Mouse (Mus musculus): Measurements from ENCODE around the gene Hoxa1. TPM values are rescaled to one million over a fixed set of nuclear protein-coding genes. Genes with fewer than 3 reads are reported as not detected.

Gene Hoxa1
- polyA plus RNA-seq, 1 experiment from 2014 or later: 4.1 TPM

DNA sequence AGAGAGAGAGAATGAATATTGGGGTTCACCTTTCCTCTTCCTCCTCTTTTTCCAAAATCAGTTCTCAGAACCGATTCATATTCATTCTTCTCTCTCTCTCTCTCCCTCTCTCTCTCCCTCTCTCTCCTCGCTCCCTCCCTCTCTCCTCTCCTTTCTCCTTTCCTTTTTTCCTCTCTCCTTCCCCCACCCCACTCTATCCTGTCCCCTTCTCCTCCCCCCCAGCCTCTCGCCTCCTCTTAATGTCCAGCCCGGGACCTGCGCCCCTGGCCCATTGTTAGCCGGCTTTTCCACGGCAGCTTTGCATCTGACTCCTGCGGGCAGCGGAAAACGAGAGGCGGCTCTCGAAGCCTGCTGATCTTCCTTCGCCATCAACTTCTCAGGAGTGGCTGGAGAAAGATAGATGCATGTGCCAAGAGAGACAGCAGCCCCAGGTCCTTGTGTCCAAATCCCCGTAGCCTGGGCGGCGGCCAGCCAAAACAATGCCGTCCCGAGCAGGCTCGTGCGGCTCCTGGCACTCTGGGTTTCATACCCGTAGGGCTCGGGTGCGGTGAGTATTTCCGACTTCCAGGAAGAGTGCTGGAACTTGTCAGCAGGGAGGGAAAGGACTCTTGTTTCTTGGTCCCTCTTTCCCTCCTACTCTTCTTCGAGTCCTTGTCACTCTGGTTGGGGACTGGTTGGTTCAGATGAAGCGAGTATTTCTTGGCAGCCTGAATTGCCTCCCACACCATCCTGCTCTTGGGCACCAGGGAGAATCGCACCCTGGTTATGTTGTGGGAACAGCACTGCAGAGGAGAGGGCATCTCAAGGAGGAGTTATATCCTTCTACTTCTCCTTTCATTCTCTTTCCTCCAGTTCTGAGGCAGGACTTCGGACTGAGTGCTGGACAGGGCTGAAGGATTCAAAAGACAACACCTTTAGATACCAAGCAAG is 7.6 kb upstream of the Hoxa1 start:
- peak; percentile 71 for DNase-seq (ENCODE audit: low spot score)
- no peaks in the 10 kb centered on the region for H3K9me3 ChIP-seq (ENCODE audit: control insufficient read depth, low read length)
- peak overlapping the region; percentile 98 for H3K9ac ChIP-seq (ENCODE audit: low read depth, low read length)
- peak overlapping the region; percentile 76 for H3K4me3 ChIP-seq (ENCODE audit: low read depth, low read length)
- peak overlapping the region; percentile 100 for H3K27ac ChIP-seq (ENCODE audit: low read depth, low read length)
- peaks cover 2% of the 10 kb centered on the region; the same call in 1 of the 2 replicates for H3K4me1 ChIP-seq (replicated peaks; ENCODE audit: control insufficient read depth, insufficient read depth, low read length)
- no peaks in the 10 kb centered on the region for H3K36me3 ChIP-seq (ENCODE audit: control insufficient read depth, insufficient read depth, low read length)
- under 1% methylated on average over 28 of the region's 28 CpGs for WGBS
- H3K4me2 ChIP-seq (replicated peaks; ENCODE audit: low read depth, low read length): peak overlapping the region; percentile 88
- ATAC-seq (ENCODE audit: low FRiP score): no peak
- H3K27me3 ChIP-seq (ENCODE audit: control insufficient read depth, insufficient read depth, low read length): peaks cover 24% of the 10 kb centered on the region

DNA sequence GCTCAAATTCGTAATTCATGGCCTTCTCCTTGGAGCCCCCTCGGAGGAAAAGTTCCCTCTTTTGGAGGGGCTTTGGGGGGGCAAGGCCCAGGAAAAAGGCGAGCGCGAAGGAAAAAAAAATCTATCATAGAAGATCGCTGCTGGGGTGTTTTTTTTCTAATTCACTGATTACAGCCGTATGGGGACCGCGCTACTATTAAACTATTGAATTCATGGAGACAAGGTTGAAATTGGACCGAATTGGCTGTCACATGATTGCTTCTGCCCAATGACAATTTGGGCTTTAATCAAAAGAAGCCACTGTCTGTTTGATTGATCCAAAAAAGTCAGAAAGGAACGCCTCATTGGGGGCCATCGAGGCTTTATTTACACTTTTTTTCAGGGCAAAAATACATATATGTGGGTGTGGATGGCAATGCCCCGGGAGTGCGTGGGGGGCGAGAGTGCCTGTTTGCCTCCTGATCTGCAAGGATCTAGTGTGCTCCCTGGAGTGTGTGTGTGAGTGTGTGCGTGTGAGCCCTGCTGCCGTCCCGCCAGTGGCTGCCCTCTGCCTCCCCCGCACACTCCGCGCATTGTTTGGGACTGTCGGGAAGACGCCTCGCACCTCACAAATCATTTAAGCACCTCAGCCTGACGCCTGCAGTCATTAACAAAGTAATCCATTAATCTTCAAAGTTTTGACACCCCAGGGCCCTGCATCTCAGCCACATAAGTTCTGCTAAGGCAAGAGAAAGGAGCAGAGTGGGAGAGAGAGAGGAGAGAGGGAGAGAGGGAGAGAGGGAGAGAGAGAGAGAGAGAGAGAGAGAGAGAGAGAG is 6.7 kb upstream of the Hoxa1 start, which contains the start of gene Hoxa2:
Gene Hoxa2, minus strand, starts transcription at position 206 of the 815 bp plus-strand sequence.
- Histone ChIP-seq H3K9ac (ENCODE audit: low read depth, low read length) (peak within 1 kb of the TSS; percentile 98), H3K4me2 (replicated peaks; ENCODE audit: low read depth, low read length) (peak within 1 kb of the TSS; percentile 88), H3K36me3 (ENCODE audit: control insufficient read depth, insufficient read depth, low read length) (no peaks in the 10 kb centered on the region), H3K9me3 (ENCODE audit: control insufficient read depth, low read length) (no peaks in the 10 kb centered on the region), H3K27me3 (ENCODE audit: control insufficient read depth, insufficient read depth, low read length) (peaks cover 20% of the 10 kb centered on the region), H3K4me3 (ENCODE audit: low read depth, low read length) (peak within 1 kb of the TSS; percentile 76), H3K27ac (ENCODE audit: low read depth, low read length) (peak within 1 kb of the TSS; percentile 100), H3K4me1 (replicated peaks; ENCODE audit: control insufficient read depth, insufficient read depth, low read length) (no peaks in the 10 kb centered on the region)
- under 1% methylated on average over 25 of the region's 25 CpGs for WGBS
- peak; percentile 80 for DNase-seq (ENCODE audit: low spot score)
- peak; percentile 77 for ATAC-seq (ENCODE audit: low FRiP score)

DNA sequence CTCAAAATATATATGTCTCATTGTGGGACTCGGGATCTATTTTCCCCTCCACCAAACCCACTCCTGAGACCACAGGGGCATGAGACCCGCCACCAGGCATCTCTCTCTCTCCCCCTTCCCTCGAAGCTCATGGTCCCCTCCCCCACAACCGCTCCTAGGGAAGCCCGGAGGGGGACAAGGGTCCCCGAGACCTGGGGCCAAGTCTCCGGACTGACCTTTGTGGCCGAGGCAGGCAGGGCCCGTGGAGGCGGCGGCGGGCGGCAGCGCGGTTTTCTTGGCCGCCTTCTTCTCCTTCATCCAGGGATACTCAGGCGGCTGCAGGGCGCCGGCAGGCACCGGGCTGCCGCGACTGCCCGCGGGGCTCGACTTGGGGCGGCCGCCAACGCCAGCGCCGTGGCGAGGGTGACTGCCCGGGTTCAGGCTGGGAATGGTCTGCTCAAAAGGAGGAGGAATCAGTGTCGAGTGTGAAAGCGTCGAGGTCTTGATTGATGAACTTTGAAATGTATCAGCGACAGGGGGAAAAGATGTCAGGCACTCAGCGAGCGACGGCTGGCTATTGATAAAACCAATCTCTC is 6.0 kb upstream of the Hoxa1 start:
- H3K27me3 ChIP-seq (ENCODE audit: control insufficient read depth, insufficient read depth, low read length): peaks cover 22% of the 10 kb centered on the region
- H3K36me3 ChIP-seq (ENCODE audit: control insufficient read depth, insufficient read depth, low read length): no peaks in the 10 kb centered on the region
- H3K4me1 ChIP-seq (replicated peaks; ENCODE audit: control insufficient read depth, insufficient read depth, low read length): no peaks in the 10 kb centered on the region
- WGBS: under 1% methylated on average over 36 of the region's 39 CpGs
- H3K4me3 ChIP-seq (ENCODE audit: low read depth, low read length): peak overlapping the region; percentile 76
- peak overlapping the region; percentile 88 for H3K4me2 ChIP-seq (replicated peaks; ENCODE audit: low read depth, low read length)
- peak overlapping the region; percentile 100 for H3K27ac ChIP-seq (ENCODE audit: low read depth, low read length)
- DNase-seq (ENCODE audit: low spot score) (peak; percentile 80), ATAC-seq (ENCODE audit: low FRiP score) (peak; percentile 43)
- peak overlapping the region; percentile 98 for H3K9ac ChIP-seq (ENCODE audit: low read depth, low read length)
- no peaks in the 10 kb centered on the region for H3K9me3 ChIP-seq (ENCODE audit: control insufficient read depth, low read length)

DNA sequence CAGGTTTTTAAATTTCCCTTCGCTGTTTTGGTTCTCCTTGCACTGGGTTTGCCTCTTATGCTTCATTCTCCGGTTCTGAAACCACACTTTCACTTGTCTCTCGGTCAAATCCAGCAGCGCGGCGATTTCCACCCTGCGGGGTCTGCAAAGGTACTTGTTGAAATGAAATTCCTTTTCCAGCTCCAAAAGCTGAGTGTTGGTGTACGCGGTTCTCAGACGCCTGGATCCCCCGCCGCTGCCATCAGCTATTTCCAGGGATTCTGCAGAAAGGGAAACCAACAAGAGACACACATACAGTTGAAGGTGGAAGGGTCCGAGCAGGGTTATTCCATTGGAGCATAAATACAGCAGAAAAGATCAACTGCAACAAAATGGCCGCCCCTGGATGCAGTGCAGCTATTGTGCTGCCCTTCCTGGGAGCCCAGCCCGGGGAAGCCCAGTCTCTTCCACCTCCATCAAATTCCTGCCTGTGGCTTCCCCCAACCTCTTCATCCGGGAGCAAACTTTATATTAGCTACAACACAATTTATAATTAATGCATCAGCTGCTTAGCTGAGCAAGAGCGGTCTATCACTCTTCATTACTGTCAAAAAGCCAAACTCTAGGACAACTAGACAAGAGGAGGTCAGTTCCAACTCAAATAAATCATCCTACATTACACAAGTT is 5.4 kb upstream of the Hoxa1 start:
- H3K4me1 ChIP-seq (replicated peaks; ENCODE audit: control insufficient read depth, insufficient read depth, low read length): no peaks in the 10 kb centered on the region
- ATAC-seq (ENCODE audit: low FRiP score): no peak
- DNase-seq (ENCODE audit: low spot score): peak; percentile 76
- peak overlapping the region; percentile 88 for H3K4me2 ChIP-seq (replicated peaks; ENCODE audit: low read depth, low read length)
- no peaks in the 10 kb centered on the region for H3K36me3 ChIP-seq (ENCODE audit: control insufficient read depth, insufficient read depth, low read length)
- H3K27ac ChIP-seq (ENCODE audit: low read depth, low read length): peak overlapping the region; percentile 100
- H3K9ac ChIP-seq (ENCODE audit: low read depth, low read length): peak overlapping the region; percentile 98
- 1% methylated on average over 17 of the region's 17 CpGs for WGBS
- H3K27me3 ChIP-seq (ENCODE audit: control insufficient read depth, insufficient read depth, low read length): peaks cover 19% of the 10 kb centered on the region
- peak overlapping the region; percentile 76 for H3K4me3 ChIP-seq (ENCODE audit: low read depth, low read length)
- no peaks in the 10 kb centered on the region for H3K9me3 ChIP-seq (ENCODE audit: control insufficient read depth, low read length)

DNA sequence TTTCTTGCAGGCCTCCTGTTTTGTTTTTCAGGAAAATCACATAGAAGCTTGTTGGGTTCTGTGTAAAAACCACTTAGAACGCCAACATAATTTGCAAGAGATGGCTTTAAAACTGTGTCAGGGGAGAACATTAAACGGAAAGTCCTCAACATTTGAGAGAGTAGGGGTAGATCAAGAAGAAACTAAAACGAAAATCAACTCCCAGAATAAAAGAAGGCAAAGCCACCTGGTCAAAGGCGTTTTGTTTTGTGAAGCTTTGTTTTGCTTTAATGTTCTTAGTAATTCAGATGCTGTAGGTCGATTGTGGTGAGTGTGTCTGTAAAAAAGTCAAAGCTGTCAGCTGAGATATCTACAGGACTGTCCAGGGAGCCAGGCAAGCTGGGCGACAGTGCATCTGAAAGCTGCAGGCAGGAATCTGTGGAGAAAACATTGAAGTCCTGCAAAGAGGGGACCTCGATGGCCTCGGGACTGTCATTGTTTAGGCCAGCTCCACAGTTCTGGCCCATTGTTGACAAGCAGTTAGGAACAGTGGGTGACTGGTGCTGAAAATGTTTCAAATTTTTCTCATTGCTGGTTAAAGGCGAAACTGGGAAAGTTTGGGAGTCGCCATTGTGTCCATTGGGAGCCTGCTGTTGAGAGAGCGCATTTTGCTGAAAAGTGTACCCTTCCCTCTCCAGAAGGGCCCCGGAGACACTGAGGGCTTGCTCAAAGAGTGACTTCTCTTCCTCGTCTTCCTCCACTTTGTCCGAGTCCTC is 4.7 kb upstream of the Hoxa1 start:
- Histone ChIP-seq H3K4me3 (ENCODE audit: low read depth, low read length) (peak overlapping the region; percentile 76), H3K4me2 (replicated peaks; ENCODE audit: low read depth, low read length) (peak overlapping the region; percentile 88), H3K9ac (ENCODE audit: low read depth, low read length) (peak overlapping the region; percentile 98), H3K9me3 (ENCODE audit: control insufficient read depth, low read length) (no peaks in the 10 kb centered on the region), H3K27ac (ENCODE audit: low read depth, low read length) (peak overlapping the region; percentile 100), H3K36me3 (ENCODE audit: control insufficient read depth, insufficient read depth, low read length) (no peaks in the 10 kb centered on the region), H3K27me3 (ENCODE audit: control insufficient read depth, insufficient read depth, low read length) (peaks cover 20% of the 10 kb centered on the region), H3K4me1 (replicated peaks; ENCODE audit: control insufficient read depth, insufficient read depth, low read length) (no peaks in the 10 kb centered on the region)
- peak; percentile 72 for DNase-seq (ENCODE audit: low spot score)
- no peak for ATAC-seq (ENCODE audit: low FRiP score)
- WGBS: 1% methylated on average over 14 of the region's 14 CpGs

DNA sequence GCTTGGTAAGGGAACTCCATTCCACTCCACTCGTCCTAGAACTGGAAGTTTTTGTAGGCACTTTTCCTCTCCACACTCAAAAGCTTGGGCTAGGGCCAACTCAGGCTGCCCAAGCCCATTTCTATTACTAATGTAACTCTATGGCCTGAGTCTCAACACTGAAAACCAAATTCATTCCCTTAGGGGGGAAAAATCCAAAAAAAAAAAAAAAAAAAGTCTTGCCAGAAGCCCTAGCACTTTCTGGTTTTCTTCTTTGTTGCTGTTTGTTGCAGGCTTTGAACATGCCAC is 3.9 kb upstream of the Hoxa1 start:
- 0% methylated on average over 1 of the region's 1 CpGs for WGBS
- Histone ChIP-seq H3K4me1 (replicated peaks; ENCODE audit: control insufficient read depth, insufficient read depth, low read length) (no peaks in the 10 kb centered on the region), H3K36me3 (ENCODE audit: control insufficient read depth, insufficient read depth, low read length) (no peaks in the 10 kb centered on the region), H3K4me3 (ENCODE audit: low read depth, low read length) (peak overlapping the region; percentile 76), H3K9me3 (ENCODE audit: control insufficient read depth, low read length) (no peaks in the 10 kb centered on the region), H3K4me2 (replicated peaks; ENCODE audit: low read depth, low read length) (peak overlapping the region; percentile 95), H3K9ac (ENCODE audit: low read depth, low read length) (peak overlapping the region; percentile 69), H3K27ac (ENCODE audit: low read depth, low read length) (peak overlapping the region; percentile 24), H3K27me3 (ENCODE audit: control insufficient read depth, insufficient read depth, low read length) (peaks cover 27% of the 10 kb centered on the region)
- ATAC-seq (ENCODE audit: low FRiP score) (no peak), DNase-seq (ENCODE audit: low spot score) (no peak)

DNA sequence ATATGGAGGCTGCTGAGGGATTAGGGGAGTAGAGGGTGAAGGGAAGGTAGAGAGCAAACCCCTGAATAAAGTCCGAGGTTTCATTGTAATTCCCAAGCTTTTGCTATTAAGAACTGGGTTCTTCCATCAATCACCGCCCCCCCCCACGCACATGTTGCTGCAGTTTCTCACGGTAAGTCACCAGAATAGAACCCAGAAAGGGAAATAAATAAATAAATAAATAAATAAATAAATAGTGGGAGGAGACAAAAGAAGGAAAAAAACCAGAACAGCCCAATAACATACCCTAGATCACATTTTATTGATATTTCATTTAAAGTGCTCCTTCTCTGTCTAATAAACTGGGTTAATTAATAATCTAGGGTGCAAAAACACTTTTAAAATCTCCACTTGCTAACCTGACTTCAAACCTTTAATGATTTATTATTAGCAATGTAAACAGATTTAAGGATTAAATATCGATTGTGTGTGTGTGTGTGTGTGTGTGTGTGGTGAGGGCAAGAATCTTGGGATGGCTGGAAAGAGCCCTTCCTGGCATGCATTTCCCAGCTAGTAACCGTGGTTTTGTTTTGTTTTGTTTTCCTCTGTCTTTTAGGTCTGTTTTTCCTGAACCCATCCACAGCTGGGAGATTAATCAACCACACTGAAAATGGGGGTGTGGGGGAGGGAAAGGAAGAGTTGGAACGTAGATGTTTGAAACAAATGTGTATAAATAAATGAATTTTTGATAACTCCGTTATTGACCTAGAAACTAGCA is 3.4 kb upstream of the Hoxa1 start:
- H3K4me1 ChIP-seq (replicated peaks; ENCODE audit: control insufficient read depth, insufficient read depth, low read length): no peaks in the 10 kb centered on the region
- peaks cover 32% of the 10 kb centered on the region for H3K27me3 ChIP-seq (ENCODE audit: control insufficient read depth, insufficient read depth, low read length)
- H3K4me2 ChIP-seq (replicated peaks; ENCODE audit: low read depth, low read length): peak overlapping the region; percentile 95
- under 1% methylated on average over 8 of the region's 8 CpGs for WGBS
- no peak for ATAC-seq (ENCODE audit: low FRiP score)
- peak; percentile 45 for DNase-seq (ENCODE audit: low spot score)
- peak overlapping the region; percentile 76 for H3K4me3 ChIP-seq (ENCODE audit: low read depth, low read length)
- H3K9me3 ChIP-seq (ENCODE audit: control insufficient read depth, low read length): no peaks in the 10 kb centered on the region
- no peaks in the 10 kb centered on the region for H3K36me3 ChIP-seq (ENCODE audit: control insufficient read depth, insufficient read depth, low read length)
- peak overlapping the region; percentile 94 for H3K27ac ChIP-seq (ENCODE audit: low read depth, low read length)
- peak overlapping the region; percentile 84 for H3K9ac ChIP-seq (ENCODE audit: low read depth, low read length)

Data from hindbrain, embryonic 11.5 days (tissue).